Mouse (Mus musculus) midbrain, embryonic 10.5 days (tissue): Measurements from ENCODE around the gene Cyp2j12. TPM values are rescaled to one million over a fixed set of nuclear protein-coding genes. Genes with fewer than 3 reads are reported as not detected.
A peak's percentile ranks its signal among the peaks of the same experiment; 100 is the strongest.

Source experiments
- DNase-seq: peaks from one replicate; pipeline ENCODE4 v3.0.0-alpha.2; 2017; ENCODE audit warnings: low spot score
- H3K27ac ChIP-seq: fragments of 300-500 bp; sonication (generic); replicated peaks from 2 replicates; pipeline ENCODE4 v1.5.1; 2016; ENCODE audit warnings: mild to moderate bottlenecking
- H3K27me3 ChIP-seq: fragments of 300-500 bp; sonication (generic); 2 replicates; pipeline ENCODE4 v1.6.1; 2016; ENCODE audit warnings: low read depth, mild to moderate bottlenecking; ENCODE audit not compliant: poor library complexity, severe bottlenecking
- H3K36me3 ChIP-seq: fragments of 300-500 bp; sonication (generic); 2 replicates; pipeline ENCODE4 v1.6.1; 2016; ENCODE audit warnings: mild to moderate bottlenecking, moderate library complexity
- H3K4me1 ChIP-seq: fragments of 300-500 bp; sonication (generic); 2 replicates; pipeline ENCODE4 v1.6.1; 2016
- H3K4me3 ChIP-seq: fragments of 300-500 bp; sonication (generic); 2 replicates; pipeline ENCODE4 v1.5.1; 2016; ENCODE audit warnings: mild to moderate bottlenecking, moderate library complexity
- H3K9me3 ChIP-seq: fragments of 300-500 bp; sonication (generic); replicated peaks from 2 replicates; pipeline ENCODE4 v1.6.1; 2016; ENCODE audit warnings: mild to moderate bottlenecking
- WGBS: fragments of 180-500 bp; shearing (Covaris S2); methylation state at CpG from one replicate; pipeline ENCODE4 v1.1.7; 2016; 5-methylcytosine and 5-hydroxymethylcytosine counted together
- polyA plus RNA-seq: library from polyadenylated mRNA; unstranded; fragments of >200 nt; fragmentation: Nextera tagmentation; extraction: Ambion mirVana; gene quantifications from 2 replicates; pipeline ENCODE4 v1.2.1, GENCODE M21; 2016

The Cyp2j12 gene
- polyA plus RNA-seq, 1 experiment from 2014 or later, result not detected

- no peaks in the 10 kb centered on the region for H3K27me3 ChIP-seq
- H3K36me3 ChIP-seq, result no peaks in the 10 kb centered on the region
- DNase-seq, result peak; percentile 38
- peaks cover 16% of the 10 kb centered on the region for H3K4me1 ChIP-seq
- no peaks in the 10 kb centered on the region for H3K9me3 ChIP-seq
- H3K27ac ChIP-seq, result peak within 1 kb of the TSS; percentile 49; the same call in 1 of the 2 replicates
- 10% methylated on average over 18 of the region's 20 CpGs for WGBS
- peak within 1 kb of the TSS; percentile 42 for H3K4me3 ChIP-seq
Observed at GRCm38 (mm10) chr4:96077261-96078125, 63.5 kb downstream of the Cyp2j12 start, which contains the start of gene Cyp2j13. Gene Cyp2j13, minus strand, starts transcription at chr4:96077546.

DNA sequence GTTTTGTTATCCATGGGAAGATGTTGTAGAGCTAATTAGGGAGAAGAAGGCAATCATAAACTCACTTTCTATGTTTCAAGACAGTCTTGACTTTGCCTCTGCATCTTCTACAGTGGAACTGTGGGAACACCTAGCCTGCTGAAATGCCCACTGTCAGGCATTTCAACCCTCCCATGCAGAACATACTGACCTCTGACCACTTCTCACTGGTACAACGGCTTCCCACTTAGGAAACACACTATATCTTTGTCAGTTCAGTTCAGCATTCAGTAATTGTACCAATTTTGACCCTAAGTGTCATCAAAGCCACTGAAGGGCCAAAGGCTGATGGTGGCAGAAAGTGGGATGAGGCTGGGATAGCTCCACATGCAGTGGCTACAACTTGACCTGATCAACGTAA is 78.9 kb downstream of the Cyp2j12 start:
- Histone ChIP-seq H3K27ac (no peak overlapping the region), H3K36me3 (no peaks in the 10 kb centered on the region), H3K27me3 (no peaks in the 10 kb centered on the region), H3K4me3 (no peak overlapping the region), H3K4me1 (no peaks in the 10 kb centered on the region), H3K9me3 (no peaks in the 10 kb centered on the region)
- no peak for DNase-seq
- 85% methylated on average over 2 of the region's 2 CpGs for WGBS

DNA sequence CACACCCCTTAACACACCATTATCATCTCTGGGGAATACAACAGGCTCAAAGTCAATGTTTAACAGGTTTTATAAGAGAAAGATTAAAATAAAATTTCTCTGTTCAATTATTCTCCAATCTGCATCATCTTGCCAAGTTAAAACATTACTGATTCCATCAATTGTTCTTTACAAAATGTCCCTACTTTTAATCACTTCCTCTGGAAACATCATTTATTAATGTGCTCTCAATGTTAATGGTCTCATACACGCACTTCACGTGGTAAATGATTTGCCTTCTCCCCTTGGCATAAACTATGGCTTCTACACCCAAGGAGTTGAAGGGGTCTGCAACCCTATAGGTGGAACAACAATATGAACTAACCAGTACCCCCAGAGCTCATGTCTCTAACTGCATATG is 80.8 kb downstream of the Cyp2j12 start:
- Histone ChIP-seq H3K27ac (no peak overlapping the region), H3K36me3 (no peaks in the 10 kb centered on the region), H3K4me3 (no peak overlapping the region), H3K9me3 (no peaks in the 10 kb centered on the region), H3K4me1 (no peaks in the 10 kb centered on the region), H3K27me3 (no peaks in the 10 kb centered on the region)
- no peak for DNase-seq
- WGBS, result 87% methylated on average over 2 of the region's 2 CpGs

Other genes starting within 250 kb of the Cyp2j12 start
- 17.9 and 18.1 TPM in 2 replicates for gene Hook1, start 173.9 kb downstream of the Cyp2j12 start, polyA plus RNA-seq
- 0.16 TPM in 1 of 2 replicates, not detected in the other for gene Cyp2j13, start 63.6 kb downstream of the Cyp2j12 start, polyA plus RNA-seq
- gene Cyp2j7, start 95.5 kb upstream of the Cyp2j12 start, polyA plus RNA-seq, result not detected in 2 replicates
- not detected in 2 replicates for gene Cyp2j11, start 207.5 kb upstream of the Cyp2j12 start, polyA plus RNA-seq